In the genomic region with DNA sequence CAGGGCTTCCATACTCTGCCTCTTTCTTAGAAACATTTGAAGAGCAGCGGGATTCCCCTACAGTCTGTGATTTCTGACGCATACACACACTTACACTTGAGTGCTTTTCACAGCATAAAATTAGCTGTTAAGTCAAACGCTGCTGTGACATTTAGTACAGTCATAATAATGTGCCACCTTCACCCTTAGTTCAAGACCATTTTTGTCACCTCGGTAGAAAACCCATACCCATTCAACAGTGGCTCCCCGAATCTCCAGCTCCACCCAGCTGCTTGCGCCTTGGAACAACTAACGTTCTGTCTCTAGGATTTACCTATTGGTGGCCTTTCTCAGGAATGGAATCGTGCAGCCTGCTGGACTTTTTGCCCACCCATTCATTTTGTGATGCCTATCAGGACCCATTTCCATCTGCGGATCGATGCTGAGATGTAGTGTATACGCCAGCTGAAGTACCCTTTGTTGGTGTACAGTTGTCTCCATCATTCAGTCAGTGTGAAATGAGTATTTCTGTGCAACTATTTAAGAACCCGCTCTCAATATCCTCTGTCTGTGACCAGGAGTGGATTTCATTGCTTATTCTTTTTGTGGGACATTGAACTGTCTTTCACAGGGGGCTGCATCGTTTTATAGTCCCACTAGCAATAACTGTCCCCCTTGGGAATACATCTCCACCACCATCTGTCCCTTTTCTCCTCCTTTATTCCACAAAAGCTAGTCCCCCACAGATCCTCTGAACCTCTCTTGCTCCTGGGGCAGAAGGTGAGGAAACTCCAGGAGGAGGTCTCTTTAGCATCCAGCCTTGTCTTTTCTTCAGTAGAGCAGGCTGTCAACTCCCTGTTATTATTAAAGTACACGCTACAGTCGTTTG, we compare ENCODE assay signal across 8 mouse cellular contexts. TPM values are rescaled to one million over a fixed set of nuclear protein-coding genes. Genes with fewer than 3 reads are reported as not detected.
DNase-seq lines count a peak whose midpoint lies in the region; ATAC-seq lines count a peak whose summit lies in the region.

No protein-coding gene starts in this region.

- H3K27ac ChIP-seq in heart, embryonic 14.5 days (replicated peaks in 1 of 2; ENCODE audit: control insufficient read depth in 1 of 2, insufficient read depth in 1 of 2, low read depth in 2 of 2, low read length in 2 of 2) = peak overlapping the region; percentile 94 to 96
- peak overlapping the region; percentile 98 for H3K27ac ChIP-seq in forebrain, embryonic 12.5 days
- peak overlapping the region; percentile 97 for H3K27ac ChIP-seq in liver, embryonic 16.5 days (ENCODE audit: low read length)

- no peak for ATAC-seq in heart, embryonic 14.5 days (ENCODE audit: insufficient number of reproducible peaks, insufficient read depth, low FRiP score, low read depth)
- ATAC-seq in CD4-positive, CD25-positive, alpha-beta regulatory T cell, adult 4 months = peak; percentile 45
- ATAC-seq in forebrain, embryonic 12.5 days (ENCODE audit: low FRiP score) = no peak; the same call in none of the 2 replicates
- ATAC-seq in liver, embryonic 16.5 days (ENCODE audit: low read depth) = no peak

- no peaks in the 10 kb centered on the region for H3K27me3 ChIP-seq in heart, embryonic 14.5 days (ENCODE audit: control insufficient read depth, insufficient read depth, low read length)
- H3K27me3 ChIP-seq in forebrain, embryonic 12.5 days = no peaks in the 10 kb centered on the region
- H3K27me3 ChIP-seq in liver, embryonic 16.5 days (ENCODE audit: control insufficient read depth, insufficient read depth, low read depth, low read length) = no peaks in the 10 kb centered on the region

- WGBS in heart, embryonic 14.5 days = 38% methylated on average over 15 of the region's 15 CpGs
- WGBS in forebrain, embryonic 12.5 days = 24% methylated on average over 15 of the region's 15 CpGs
- WGBS in liver, embryonic 16.5 days (ENCODE audit: insufficient replicate concordance) = 29% methylated on average over 15 of the region's 15 CpGs

- H3K9ac ChIP-seq in heart, embryonic 14.5 days (ENCODE audit: low read length) = peak overlapping the region; percentile 54
- H3K9ac ChIP-seq in forebrain, embryonic 12.5 days = peak overlapping the region; percentile 59
- H3K9ac ChIP-seq in liver, embryonic 16.5 days (ENCODE audit: low read depth, low read length) = peak overlapping the region; percentile 80

- peak overlapping the region; percentile 91 for H3K4me2 ChIP-seq in heart, embryonic 14.5 days (ENCODE audit: low read length)
- peak overlapping the region; percentile 78 for H3K4me2 ChIP-seq in forebrain, embryonic 12.5 days
- peak overlapping the region; percentile 98 for H3K4me2 ChIP-seq in liver, embryonic 16.5 days (ENCODE audit: low read depth, low read length)

- peak overlapping the region; percentile 49 to 63; a peak in 3 of 4 replicates for H3K4me3 ChIP-seq in heart, embryonic 14.5 days (ENCODE audit: control insufficient read depth in 1 of 2, insufficient read depth in 1 of 2, low read depth in 1 of 2, low read length in 2 of 2)
- peak overlapping the region; percentile 41 for H3K4me3 ChIP-seq in forebrain, embryonic 12.5 days (replicated peaks)
- peak overlapping the region; percentile 67 for H3K4me3 ChIP-seq in liver, embryonic 16.5 days (ENCODE audit: low read depth, low read length)

- no peaks in the 10 kb centered on the region for H3K9me3 ChIP-seq in heart, embryonic 14.5 days (ENCODE audit: control insufficient read depth, low read length)
- no peaks in the 10 kb centered on the region for H3K9me3 ChIP-seq in forebrain, embryonic 12.5 days
- no peaks in the 10 kb centered on the region for H3K9me3 ChIP-seq in liver, embryonic 16.5 days (replicated peaks; ENCODE audit: control insufficient read depth, low read length)

- intact Hi-C loops in heart, postnatal 36 days (cut with DNase I) = no loop called here

- DNase-seq in heart, postnatal 36 days = no peak
- DNase-seq in adrenal gland, postnatal 25 days = no peak
- DNase-seq in spleen, postnatal 10 days (ENCODE audit: low spot score in 2 of 2) = no peak
- no peak for DNase-seq in cerebellum, adult 11 months

- no peaks in the 10 kb centered on the region for H3K36me3 ChIP-seq in heart, embryonic 14.5 days (ENCODE audit: control insufficient read depth, insufficient read depth, low read length)
- H3K36me3 ChIP-seq in forebrain, embryonic 12.5 days (replicated peaks) = no peaks in the 10 kb centered on the region
- no peaks in the 10 kb centered on the region for H3K36me3 ChIP-seq in liver, embryonic 16.5 days (ENCODE audit: control insufficient read depth, insufficient read depth)

- H3K4me1 ChIP-seq in heart, embryonic 14.5 days (ENCODE audit: control insufficient read depth in 2 of 2, insufficient read depth in 2 of 2, low read length in 2 of 2) = peaks cover 38 to 51% of the 10 kb centered on the region in 2 experiments
- H3K4me1 ChIP-seq in forebrain, embryonic 12.5 days = peaks cover 51% of the 10 kb centered on the region
- H3K4me1 ChIP-seq in liver, embryonic 16.5 days (ENCODE audit: control insufficient read depth, low read depth, low read length) = peaks cover 68% of the 10 kb centered on the region

RNA-seq across cellular contexts. Expression of a gene that starts 10.1 kb away (rescaled TPM):
- polyA plus RNA-seq in heart, embryonic 14.5 days (2014; fragmentation: Nextera tagmentation; extraction: Ambion mirVana) = 139 and 146 TPM in 2 replicates
- 10 to 100 TPM; 10.7 to 13.0 TPM for total RNA-seq in heart, postnatal 36 days (2021)
- 10 to 100 TPM; 40.3 to 46.7 TPM for polyA plus RNA-seq in CD4-positive, CD25-positive, alpha-beta regulatory T cell, adult 4 months (2017; shearing (Covaris generic))
- polyA plus RNA-seq in forebrain, embryonic 12.5 days (2016; fragmentation: Nextera tagmentation; extraction: Ambion mirVana) = 470 and 492 TPM in 2 replicates
- 131 and 147 TPM in 2 replicates for polyA plus RNA-seq in liver, embryonic 16.5 days (2015; fragmentation: Nextera tagmentation; extraction: Ambion mirVana)
- 749 and 764 TPM in 2 replicates for total RNA-seq in adrenal gland, postnatal 25 days (2021)

RNA-seq across cellular contexts. Expression of a gene that starts 49.5 kb away (rescaled TPM):
- 2.1 and 2.9 TPM in 2 replicates for polyA plus RNA-seq in heart, embryonic 14.5 days (2014; fragmentation: Nextera tagmentation; extraction: Ambion mirVana)
- 10 to 100 TPM in 1 of 2 experiments, 1 to 10 TPM in 1; 8.2 to 15.2 TPM for total RNA-seq in heart, postnatal 36 days (2021)
- polyA plus RNA-seq in CD4-positive, CD25-positive, alpha-beta regulatory T cell, adult 4 months (2017; shearing (Covaris generic)) = under 1 TPM; 0.42 to 0.59 TPM
- 0.15 and 0.29 TPM in 2 replicates for polyA plus RNA-seq in forebrain, embryonic 12.5 days (2016; fragmentation: Nextera tagmentation; extraction: Ambion mirVana)
- 0.04 and 0.07 TPM in 2 replicates for polyA plus RNA-seq in liver, embryonic 16.5 days (2015; fragmentation: Nextera tagmentation; extraction: Ambion mirVana)
- total RNA-seq in adrenal gland, postnatal 25 days (2021) = 5.5 and 6.4 TPM in 2 replicates
